Mouse (Mus musculus) frontal cortex, adult (tissue): ENCODE results near the gene A26c2.

Experiments used
- ATAC-seq: cut with Nextera tagmentation; 2 replicates; pipeline ENCODE4 v1.9.2; 2017; ENCODE audit warnings: mild to moderate bottlenecking, moderate library complexity, mixed read lengths; ENCODE audit not compliant: low TSS enrichment

A26c2 gene

GRCm38 (mm10) chr7:62823573-62823972 lies at the start of gene A26c2:
Gene A26c2, minus strand, starts transcription at chr7:62823673.
- ATAC-seq = no peak

GRCm38 (mm10) chr7:62851471-62851870 lies 28.0 kb upstream of the A26c2 start:
- no peak for ATAC-seq
